Mouse (Mus musculus) neural tube, embryonic 10.5 days (tissue): ENCODE measurements at regions not wholly inside any gene's neighbourhood (a gene's known extent, or its start where the extent isn't known, plus 50 kb on each side); places are given as distances from the start of the nearest gene placed in this dataset.

Source experiments
- DNase-seq: peaks from one replicate; pipeline ENCODE4 v3.0.0-alpha.2; 2017; ENCODE audit warnings: low spot score; ENCODE audit errors: extremely low spot score

GRCm38 (mm10) chr15:69389575-69389974 lies 2888.9 kb upstream of the Lrrc6 start:
- no peak for DNase-seq

GRCm38 (mm10) chr15:69387466-69387865 lies 2886.8 kb upstream of the Lrrc6 start:
- no peak for DNase-seq

- no peak for DNase-seq
These were observed 2864.7 kb upstream of the Lrrc6 start for GRCm38 (mm10) chr15:69365440-69365839.

- no peak for DNase-seq
These were observed 2849.5 kb upstream of the Lrrc6 start for GRCm38 (mm10) chr15:69350053-69350739.

GRCm38 (mm10) chr15:69346065-69346464 lies 2845.4 kb upstream of the Lrrc6 start:
- DNase-seq, result no peak

GRCm38 (mm10) chr15:69342759-69343158 lies 2842.0 kb upstream of the Lrrc6 start:
- DNase-seq, result no peak

GRCm38 (mm10) chr15:69336491-69336890 lies 2835.8 kb upstream of the Lrrc6 start:
- DNase-seq, result no peak

- no peak for DNase-seq
These were observed 2825.8 kb upstream of the Lrrc6 start for GRCm38 (mm10) chr15:69326537-69326936.

GRCm38 (mm10) chr15:69303100-69303499 lies 2802.4 kb upstream of the Lrrc6 start:
- no peak for DNase-seq

GRCm38 (mm10) chr15:69291273-69291672 lies 2790.6 kb upstream of the Lrrc6 start:
- no peak for DNase-seq

- DNase-seq, result no peak
These were observed 2775.0 kb upstream of the Lrrc6 start for GRCm38 (mm10) chr15:69275546-69276255.

- no peak for DNase-seq
These were observed 2773.6 kb upstream of the Lrrc6 start for GRCm38 (mm10) chr15:69274225-69274766.

GRCm38 (mm10) chr15:69273518-69273917 lies 2772.8 kb upstream of the Lrrc6 start:
- no peak for DNase-seq

GRCm38 (mm10) chr15:69261940-69262339 lies 2761.2 kb upstream of the Lrrc6 start:
- no peak for DNase-seq

GRCm38 (mm10) chr15:69257161-69257778 lies 2756.6 kb upstream of the Lrrc6 start:
- DNase-seq, result no peak

GRCm38 (mm10) chr15:69253698-69254097 lies 2753.0 kb upstream of the Lrrc6 start:
- DNase-seq, result no peak

GRCm38 (mm10) chr15:69252095-69252494 lies 2751.4 kb upstream of the Lrrc6 start:
- DNase-seq, result no peak

GRCm38 (mm10) chr15:69246190-69246966 lies 2745.7 kb upstream of the Lrrc6 start:
- DNase-seq, result no peak

- no peak for DNase-seq
These were observed 2734.6 kb upstream of the Lrrc6 start for GRCm38 (mm10) chr15:69235271-69235670.

GRCm38 (mm10) chr15:69224619-69225587 lies 2724.2 kb upstream of the Lrrc6 start:
- DNase-seq, result no peak
